Mouse (Mus musculus) myocyte (in vitro differentiated cells): ENCODE measurements at regions not wholly inside any gene's neighbourhood (a gene's known extent, or its start where the extent isn't known, plus 50 kb on each side); places are given as distances from the start of the nearest gene placed in this dataset.

Experiments used
- H3K27me3 ChIP-seq: one replicate; pipeline ENCODE4 v1.6.1; 2011; ENCODE audit not compliant: control insufficient read depth, insufficient read depth, insufficient read length
- H3K36me3 ChIP-seq: one replicate; pipeline ENCODE4 v1.6.1; 2011; ENCODE audit not compliant: control insufficient read depth, insufficient read depth
- H3K4me2 ChIP-seq: one replicate; pipeline ENCODE4 v1.6.1; 2011; ENCODE audit warnings: low read depth, control low read depth
- H3K4me3 ChIP-seq: one replicate; pipeline ENCODE4 v1.5.1; 2011; ENCODE audit warnings: mild to moderate bottlenecking, control low read depth, moderate library complexity
- H3K79me2 ChIP-seq: one replicate; pipeline ENCODE4 v1.6.1; 2011; ENCODE audit not compliant: control insufficient read depth, insufficient read depth
- H3ac ChIP-seq: one replicate; pipeline ENCODE4 v1.6.1; 2011; ENCODE audit not compliant: control insufficient read depth, insufficient read length
- CEBPB ChIP-seq: IDR thresholded peaks from 2 replicates; pipeline ENCODE4 v1.6.1; 2011; ENCODE audit warnings: mild to moderate bottlenecking, moderate library complexity; ENCODE audit not compliant: poor library complexity, insufficient read depth, severe bottlenecking
- E2F4 ChIP-seq: IDR thresholded peaks from one replicate; pipeline ENCODE4 v1.6.1; 2011; ENCODE audit warnings: mild to moderate bottlenecking, control low read depth, moderate library complexity; ENCODE audit not compliant: insufficient read depth
- MAX ChIP-seq: IDR thresholded peaks from one replicate; pipeline ENCODE4 v1.6.1; 2011; ENCODE audit warnings: low read depth, mild to moderate bottlenecking, control low read depth
- MYOD1 ChIP-seq, 3 experiments: IDR thresholded peaks; one replicate each; pipeline ENCODE4 v1.6.1; 2011; ENCODE audit warnings: control low read depth in 2 of 3, low read depth in 2 of 3, mild to moderate bottlenecking in 2 of 3, moderate library complexity in 1 of 3; ENCODE audit not compliant: insufficient read length in 2 of 3, control insufficient read depth in 1 of 3
- MYOG ChIP-seq, 3 experiments: IDR thresholded peaks; one replicate each; pipeline ENCODE4 v1.6.1; 2011; ENCODE audit warnings: control low read depth in 2 of 3, low read depth in 2 of 3, mild to moderate bottlenecking in 2 of 3; ENCODE audit not compliant: insufficient read length in 2 of 3, control insufficient read depth in 1 of 3, insufficient read depth in 1 of 3
- POLR2A ChIP-seq: IDR thresholded peaks from one replicate; pipeline ENCODE4 v1.6.1; 2011; ENCODE audit warnings: low read depth, mild to moderate bottlenecking, control low read depth, moderate library complexity; ENCODE audit not compliant: insufficient read length
- POLR2AphosphoS2 ChIP-seq: IDR thresholded peaks from one replicate; pipeline ENCODE4 v1.6.1; 2011; ENCODE audit warnings: low read depth, control low read depth; ENCODE audit not compliant: insufficient read length
- REST ChIP-seq: IDR thresholded peaks from one replicate; pipeline ENCODE4 v1.6.1; 2011; ENCODE audit warnings: mild to moderate bottlenecking, control low read depth, moderate library complexity; ENCODE audit not compliant: insufficient read depth, insufficient read length
- SRF ChIP-seq: IDR thresholded peaks from one replicate; pipeline ENCODE4 v1.6.1; 2011; ENCODE audit warnings: low read depth; ENCODE audit not compliant: control insufficient read depth, insufficient read length
- TCF12 ChIP-seq: IDR thresholded peaks from one replicate; pipeline ENCODE4 v1.6.1; 2011; ENCODE audit warnings: mild to moderate bottlenecking, control low read depth; ENCODE audit not compliant: poor library complexity, insufficient read depth, severe bottlenecking
- TCF3 ChIP-seq: IDR thresholded peaks from one replicate; pipeline ENCODE4 v1.6.1; 2011; ENCODE audit warnings: low read depth, control low read depth; ENCODE audit not compliant: insufficient read length
- USF1 ChIP-seq: IDR thresholded peaks from one replicate; pipeline ENCODE4 v1.6.1; 2011; ENCODE audit warnings: low read depth, mild to moderate bottlenecking, control low read depth, moderate library complexity

DNA sequence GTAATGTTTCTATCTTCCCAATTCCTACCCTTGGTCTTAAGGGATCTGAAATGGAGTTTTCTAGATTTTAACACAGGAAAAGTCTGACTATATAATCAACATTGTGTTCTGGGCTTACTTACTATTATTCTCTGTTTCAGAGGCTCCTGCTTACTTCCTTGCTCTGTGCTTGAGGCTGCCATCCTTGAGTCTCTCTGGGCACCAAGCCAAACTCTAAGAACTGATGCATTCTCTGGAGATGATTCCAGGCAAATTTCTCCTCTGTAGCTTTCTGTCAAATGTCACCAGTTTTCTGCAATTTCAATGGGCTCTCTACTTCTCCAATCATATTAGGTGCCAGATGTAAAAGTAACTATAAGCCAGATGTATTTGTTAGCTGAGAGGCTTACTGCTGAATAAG, 1210.3 kb downstream of the Pla2g4a start:
- Histone ChIP-seq H3K27me3 (no peaks in the 10 kb centered on the region), H3K4me2 (no peak overlapping the region), H3K36me3 (no peaks in the 10 kb centered on the region), H3ac (no peak overlapping the region), H3K79me2 (no peaks in the 10 kb centered on the region), H3K4me3 (no peak overlapping the region)
- TF ChIP-seq TCF3 (no peak), REST (no peak), CEBPB (no peak), SRF (no peak), TCF12 (no peak), MYOG (IDR thresholded peaks at IDR 0.05; ENCODE audit: control insufficient read depth in 1 of 3, insufficient read depth in 1 of 3, insufficient read length in 2 of 3, low read depth in 2 of 3) (no peak), MAX (no peak), E2F4 (no peak), POLR2AphosphoS2 (no peak), POLR2A (no peak), MYOD1 (IDR thresholded peaks at IDR 0.05; ENCODE audit: control insufficient read depth in 1 of 3, insufficient read length in 2 of 3, low read depth in 2 of 3) (no peak), USF1 (no peak)

DNA sequence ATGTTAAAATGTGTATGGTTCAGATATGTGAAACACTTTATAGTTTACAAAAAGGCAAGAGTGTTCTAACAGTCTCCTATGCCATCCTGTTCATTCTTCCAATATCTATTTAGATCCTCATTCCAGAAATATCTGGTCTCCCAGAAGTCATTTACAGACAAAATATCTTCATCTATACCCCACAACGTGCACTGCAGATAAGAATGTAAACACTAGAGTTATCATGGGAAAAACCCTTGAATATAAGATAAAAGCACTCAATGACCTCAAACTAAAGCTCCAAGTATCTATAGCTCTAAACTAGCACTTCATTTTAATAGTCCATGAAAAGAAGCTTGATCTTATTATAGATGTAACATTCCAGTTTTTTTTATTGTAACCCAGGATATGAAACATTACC, 1239.0 kb downstream of the Pla2g4a start:
- Histone ChIP-seq H3K4me3 (no peak overlapping the region), H3ac (no peak overlapping the region), H3K36me3 (no peaks in the 10 kb centered on the region), H3K79me2 (no peaks in the 10 kb centered on the region), H3K4me2 (no peak overlapping the region), H3K27me3 (no peaks in the 10 kb centered on the region)
- TF ChIP-seq E2F4 (no peak), MAX (no peak), MYOD1 (IDR thresholded peaks at IDR 0.05; ENCODE audit: control insufficient read depth in 1 of 3, insufficient read length in 2 of 3, low read depth in 2 of 3) (no peak), SRF (no peak), CEBPB (no peak), POLR2AphosphoS2 (no peak), MYOG (IDR thresholded peaks at IDR 0.05; ENCODE audit: control insufficient read depth in 1 of 3, insufficient read depth in 1 of 3, insufficient read length in 2 of 3, low read depth in 2 of 3) (no peak), POLR2A (no peak), TCF12 (no peak), USF1 (no peak), REST (no peak), TCF3 (no peak)

DNA sequence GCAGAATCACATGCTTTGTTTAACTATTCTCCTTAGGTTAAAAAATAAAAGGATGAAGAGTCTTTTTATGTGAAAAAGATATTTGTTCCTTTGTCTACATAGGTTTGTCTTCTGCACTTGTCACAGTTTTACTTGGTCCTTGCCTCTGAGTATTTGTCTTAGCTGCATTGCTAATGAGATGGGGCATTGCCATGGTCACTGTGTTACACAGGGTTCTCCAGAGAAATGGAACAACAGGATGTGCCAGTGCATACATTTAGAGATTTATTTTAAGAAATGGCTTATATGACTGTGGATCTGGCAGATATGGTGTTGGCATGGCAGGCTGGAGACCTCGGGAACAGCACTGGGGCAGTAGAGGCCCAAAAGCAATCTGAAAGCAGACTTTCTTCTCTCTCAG, 1239.7 kb downstream of the Pla2g4a start:
- TF ChIP-seq TCF12 = no peak
- TF ChIP-seq POLR2AphosphoS2 = no peak
- no peak for TF ChIP-seq E2F4
- no peak for TF ChIP-seq MYOG (IDR thresholded peaks at IDR 0.05; ENCODE audit: control insufficient read depth in 1 of 3, insufficient read depth in 1 of 3, insufficient read length in 2 of 3, low read depth in 2 of 3)
- no peak for TF ChIP-seq REST
- TF ChIP-seq MYOD1 (IDR thresholded peaks at IDR 0.05; ENCODE audit: control insufficient read depth in 1 of 3, insufficient read length in 2 of 3, low read depth in 2 of 3) = no peak
- no peak for TF ChIP-seq POLR2A
- TF ChIP-seq MAX = no peak
- TF ChIP-seq TCF3 = no peak
- no peak for TF ChIP-seq CEBPB
- TF ChIP-seq SRF = no peak
- no peak for TF ChIP-seq USF1
- Histone ChIP-seq H3K4me2 (no peak overlapping the region), H3K4me3 (no peak overlapping the region), H3K79me2 (no peaks in the 10 kb centered on the region), H3K36me3 (no peaks in the 10 kb centered on the region), H3K27me3 (no peaks in the 10 kb centered on the region), H3ac (no peak overlapping the region)

DNA sequence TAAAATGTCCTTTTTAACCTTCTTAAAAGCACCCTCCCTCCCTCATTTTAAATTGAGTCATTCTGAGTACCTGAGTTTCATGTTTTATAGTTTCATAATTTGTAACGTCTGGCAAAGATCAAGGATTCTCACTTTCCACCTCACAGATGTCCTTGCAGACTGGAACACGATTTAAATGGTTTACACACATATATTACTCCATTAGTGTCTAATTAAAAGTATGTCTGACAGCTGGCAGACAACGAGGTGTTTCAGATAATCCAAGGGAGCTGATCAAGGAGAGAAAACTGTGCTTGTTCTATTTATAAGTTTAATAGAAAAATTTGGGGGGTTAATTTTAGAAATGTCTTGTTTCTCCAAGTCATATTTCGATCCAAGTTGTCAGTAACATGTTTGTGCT, 1240.1 kb downstream of the Pla2g4a start:
- H3K4me3 ChIP-seq = no peak overlapping the region
- no peak overlapping the region for H3K4me2 ChIP-seq
- TF ChIP-seq REST = no peak
- no peaks in the 10 kb centered on the region for H3K79me2 ChIP-seq
- H3ac ChIP-seq = no peak overlapping the region
- no peaks in the 10 kb centered on the region for H3K27me3 ChIP-seq
- H3K36me3 ChIP-seq = no peaks in the 10 kb centered on the region

DNA sequence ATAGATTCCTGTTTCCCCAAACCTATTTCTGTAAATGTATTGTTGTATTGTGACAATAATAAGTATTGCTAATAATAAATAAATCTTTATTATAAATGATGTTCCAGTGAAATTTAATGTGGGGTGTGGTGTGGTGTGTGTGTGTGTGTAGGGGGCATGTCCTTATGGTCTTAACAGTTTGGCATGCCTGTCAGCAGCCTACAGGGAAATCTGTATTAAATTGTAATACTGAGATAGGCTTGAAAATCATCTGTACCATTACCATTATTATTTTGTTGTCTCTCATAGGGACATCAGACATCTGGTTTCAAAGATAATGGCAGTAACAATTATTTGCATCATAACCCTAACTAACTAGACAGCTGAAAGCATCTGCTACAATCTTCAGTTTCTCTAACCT, 1253.0 kb downstream of the Pla2g4a start:
- Histone ChIP-seq H3ac (no peak overlapping the region), H3K79me2 (no peaks in the 10 kb centered on the region), H3K27me3 (no peaks in the 10 kb centered on the region), H3K4me3 (no peak overlapping the region), H3K4me2 (no peak overlapping the region), H3K36me3 (no peaks in the 10 kb centered on the region)
- TF ChIP-seq MYOD1 (IDR thresholded peaks at IDR 0.05; ENCODE audit: control insufficient read depth in 1 of 3, insufficient read length in 2 of 3, low read depth in 2 of 3) = no peak
- TF ChIP-seq TCF12 = no peak
- TF ChIP-seq POLR2A = no peak
- no peak for TF ChIP-seq SRF
- no peak for TF ChIP-seq TCF3
- no peak for TF ChIP-seq REST
- TF ChIP-seq CEBPB = no peak
- no peak for TF ChIP-seq POLR2AphosphoS2
- TF ChIP-seq E2F4 = no peak
- no peak for TF ChIP-seq MYOG (IDR thresholded peaks at IDR 0.05; ENCODE audit: control insufficient read depth in 1 of 3, insufficient read depth in 1 of 3, insufficient read length in 2 of 3, low read depth in 2 of 3)
- TF ChIP-seq USF1 = no peak
- TF ChIP-seq MAX = no peak
